Mouse (Mus musculus) heart, adult 9 months (tissue): Measurements from ENCODE around the gene Cntfr.

Source experiments
- DNase-seq, 2 experiments: peaks; one replicate each; pipeline ENCODE4 v3.0.0; 2022; ENCODE audit warnings: low spot score in 2 of 2

The Cntfr gene

GRCm38 (mm10) chr4:41615661-41616599 lies 81.0 kb downstream of the Cntfr start:
- no peak for DNase-seq

GRCm38 (mm10) chr4:41614156-41614555 lies 82.7 kb downstream of the Cntfr start:
- peak; percentile 53 to 76 for DNase-seq

DNA sequence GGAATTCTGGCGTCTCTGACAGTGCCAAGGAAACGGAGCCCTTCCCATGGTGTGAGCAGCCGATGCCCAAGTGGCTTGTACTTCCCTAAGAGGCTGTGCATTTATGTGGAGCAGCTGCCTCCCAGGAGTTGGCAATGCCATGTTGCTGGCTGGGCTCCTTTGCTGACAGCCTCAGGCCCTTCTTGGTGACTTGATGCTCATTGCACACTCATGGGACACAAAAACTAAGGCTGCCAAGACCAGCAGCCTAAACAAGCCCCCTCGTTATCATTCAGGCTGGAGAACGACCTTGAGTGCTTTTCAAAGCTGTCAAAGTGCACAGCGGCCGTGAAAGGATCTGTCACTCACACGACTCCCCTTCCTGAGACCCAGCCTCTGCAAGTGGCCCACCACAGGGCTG lies 84.7 kb downstream of the Cntfr start:
- DNase-seq: no peak

- no peak for DNase-seq
These were observed 86.3 kb downstream of the Cntfr start for GRCm38 (mm10) chr4:41610594-41610980.

DNA sequence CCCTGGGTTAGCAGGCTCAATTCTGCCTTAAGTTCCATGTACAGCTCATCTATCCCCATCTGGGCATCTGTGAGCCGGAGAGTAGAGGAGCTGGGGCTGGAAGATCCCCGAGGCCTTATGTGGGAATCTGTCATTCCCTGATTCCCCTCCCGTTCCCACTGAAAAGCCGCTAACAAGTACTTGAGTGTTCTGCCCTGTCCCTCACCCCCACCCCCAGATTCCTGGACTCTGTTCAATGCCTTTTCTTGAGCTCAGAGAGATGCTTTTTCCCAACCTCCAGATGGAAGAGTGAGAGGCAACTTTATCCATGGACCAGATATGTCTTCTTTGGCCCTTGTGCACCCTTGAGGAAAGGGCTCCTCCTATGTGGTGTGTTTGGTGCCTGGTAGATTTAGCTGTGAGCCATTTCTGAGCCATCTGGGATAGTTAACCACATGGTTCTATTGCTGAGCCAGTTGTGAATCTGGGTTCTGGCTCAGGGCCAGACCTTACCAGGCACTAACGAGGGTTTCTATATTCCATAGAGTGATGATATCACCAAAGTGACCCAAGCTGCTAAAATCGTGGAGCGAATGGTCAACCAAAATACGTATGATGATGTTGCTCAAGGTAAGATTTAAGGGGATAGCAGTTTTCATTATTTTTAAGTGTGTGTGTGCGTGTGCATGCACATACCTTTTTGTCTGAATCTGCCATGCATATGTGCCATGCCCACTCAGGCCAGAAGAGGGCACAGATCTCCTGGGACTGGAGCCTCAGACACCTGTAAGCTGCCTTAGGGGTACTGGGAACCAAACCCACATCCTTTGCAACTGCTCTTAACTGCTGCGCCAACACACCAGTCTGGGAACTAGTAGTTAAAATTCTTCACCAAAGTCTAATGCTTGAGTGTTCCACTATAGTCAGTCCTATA lies 87.0 kb downstream of the Cntfr start:
- DNase-seq: no peak
